Mouse (Mus musculus): ENCODE measurements around the gene Ccr6.
A peak's percentile ranks its signal among the peaks of the same experiment; 100 is the strongest.
"Not testable (repeated sequence)": the region's sequence is repeated elsewhere in the genome, so short reads cannot be mapped to it uniquely, and the experiment has no call there.

Gene Ccr6

GRCm38 (mm10) chr17:8235743-8236142 lies at the start of gene Ccr6:
Ccr6 (plus strand) TSS chr17:8236043.
- DNase-seq (ENCODE audit: low read depth), result no peak

- no peak for DNase-seq (ENCODE audit: low read depth)
Observed at GRCm38 (mm10) chr17:8193678-8194077, 42.2 kb upstream of the Ccr6 start.

GRCm38 (mm10) chr17:8195685-8196376 lies 40.0 kb upstream of the Ccr6 start:
- no peak for DNase-seq (ENCODE audit: low read depth)

- DNase-seq (ENCODE audit: low read depth), result peak; percentile 4
Observed at GRCm38 (mm10) chr17:8197652-8198051, 38.2 kb upstream of the Ccr6 start.

- DNase-seq (ENCODE audit: low read depth), result no peak
Observed at GRCm38 (mm10) chr17:8199067-8199935, 36.5 kb upstream of the Ccr6 start.

- no peak for DNase-seq (ENCODE audit: low read depth)
Observed at GRCm38 (mm10) chr17:8199936-8200330, 35.9 kb upstream of the Ccr6 start.

GRCm38 (mm10) chr17:8203487-8203886 lies 32.4 kb upstream of the Ccr6 start:
- DNase-seq (ENCODE audit: low read depth), result no peak

GRCm38 (mm10) chr17:8205221-8205631 lies 30.6 kb upstream of the Ccr6 start:
- not testable (repeated sequence) for DNase-seq (ENCODE audit: low read depth)

- DNase-seq (ENCODE audit: low read depth), result no peak
Observed at GRCm38 (mm10) chr17:8206691-8207090, 29.2 kb upstream of the Ccr6 start.

GRCm38 (mm10) chr17:8209696-8210095 lies 26.1 kb upstream of the Ccr6 start:
- no peak for DNase-seq (ENCODE audit: low read depth)

- no peak for DNase-seq (ENCODE audit: low read depth)
Observed at GRCm38 (mm10) chr17:8210170-8210569, 25.7 kb upstream of the Ccr6 start.

GRCm38 (mm10) chr17:8210675-8211074 lies 25.2 kb upstream of the Ccr6 start:
- DNase-seq (ENCODE audit: low read depth), result no peak

- no peak for DNase-seq (ENCODE audit: low read depth)
Observed at GRCm38 (mm10) chr17:8211399-8211798, 24.4 kb upstream of the Ccr6 start.

GRCm38 (mm10) chr17:8214369-8214768 lies 21.5 kb upstream of the Ccr6 start:
- no peak for DNase-seq (ENCODE audit: low read depth)

- DNase-seq (ENCODE audit: low read depth), result no peak
Observed at GRCm38 (mm10) chr17:8215016-8215745, 20.7 kb upstream of the Ccr6 start.

GRCm38 (mm10) chr17:8223225-8223624 lies 12.6 kb upstream of the Ccr6 start:
- DNase-seq (ENCODE audit: low read depth), result no peak

- no peak for DNase-seq (ENCODE audit: low read depth)
Observed at GRCm38 (mm10) chr17:8224072-8224471, 11.8 kb upstream of the Ccr6 start.

- DNase-seq (ENCODE audit: low read depth), result no peak
Observed at GRCm38 (mm10) chr17:8225166-8225565, 10.7 kb upstream of the Ccr6 start.

GRCm38 (mm10) chr17:8225746-8226145 lies 10.1 kb upstream of the Ccr6 start:
- no peak for DNase-seq (ENCODE audit: low read depth)

GRCm38 (mm10) chr17:8228622-8229021 lies 7.2 kb upstream of the Ccr6 start:
- DNase-seq (ENCODE audit: low read depth), result no peak

GRCm38 (mm10) chr17:8229607-8230006 lies 6.2 kb upstream of the Ccr6 start:
- no peak for DNase-seq (ENCODE audit: low read depth)

- DNase-seq (ENCODE audit: low read depth), result no peak
Observed at GRCm38 (mm10) chr17:8232089-8232488, 3.8 kb upstream of the Ccr6 start.
